Mouse (Mus musculus) embryonic facial prominence, embryonic 11.5 days (tissue): ENCODE data around the gene Mcrip1. TPM values are rescaled to one million over a fixed set of nuclear protein-coding genes. Genes with fewer than 3 reads are reported as not detected.

Experiments used
- ATAC-seq: fragments of 200-750 bp; cut with Nextera tagmentation; replicated peaks from 2 replicates; pipeline ENCODE4 v1.8.0; 2017; ENCODE audit warnings: low read depth; ENCODE audit not compliant: insufficient number of reproducible peaks, low FRiP score, low TSS enrichment
- DNase-seq: peaks from one replicate; pipeline ENCODE4 v3.0.0-alpha.2; 2015; ENCODE audit warnings: low spot score
- H3K27ac ChIP-seq: fragments of 300-500 bp; sonication (generic); replicated peaks from 2 replicates; pipeline ENCODE4 v1.5.1; 2014; ENCODE audit warnings: mild to moderate bottlenecking, low read depth, low read length, control low read depth
- H3K27me3 ChIP-seq: fragments of 300-500 bp; sonication (generic); 2 replicates; pipeline ENCODE4 v1.6.1; 2014; ENCODE audit warnings: mild to moderate bottlenecking, low read length, moderate library complexity, mixed read lengths; ENCODE audit not compliant: control insufficient read depth, insufficient read depth
- H3K36me3 ChIP-seq: fragments of 300-500 bp; sonication (generic); replicated peaks from 2 replicates; pipeline ENCODE4 v1.6.1; 2014; ENCODE audit warnings: low read depth, mild to moderate bottlenecking, low read length, moderate library complexity, mixed read lengths; ENCODE audit not compliant: control insufficient read depth, insufficient read depth
- H3K4me1 ChIP-seq: fragments of 300-500 bp; sonication (generic); 2 replicates; pipeline ENCODE4 v1.6.1; 2014; ENCODE audit warnings: low read length, mixed read lengths; ENCODE audit not compliant: control insufficient read depth, insufficient read depth
- H3K4me2 ChIP-seq: fragments of 300-500 bp; sonication (generic); 2 replicates; pipeline ENCODE4 v1.6.1; 2014; ENCODE audit warnings: low read depth, mild to moderate bottlenecking, control low read depth, low read length, moderate library complexity
- H3K4me3 ChIP-seq: fragments of 300-500 bp; sonication (generic); 2 replicates; pipeline ENCODE4 v1.5.1; 2014; ENCODE audit warnings: low read depth, low read length, control low read depth
- H3K9ac ChIP-seq: fragments of 300-500 bp; sonication (generic); replicated peaks from 2 replicates; pipeline ENCODE4 v1.6.1; 2014; ENCODE audit warnings: mild to moderate bottlenecking, control low read depth, low read length
- H3K9me3 ChIP-seq: fragments of 300-500 bp; sonication (generic); replicated peaks from 2 replicates; pipeline ENCODE4 v1.6.1; 2016; ENCODE audit warnings: mild to moderate bottlenecking, low read length, inconsistent platforms, mixed read lengths; ENCODE audit not compliant: control insufficient read depth
- WGBS: fragments of 180-500 bp; shearing (Covaris S2); extraction: QIAGEN DNeasy Blood & Tissue Kit; methylation state at CpG from one replicate; pipeline ENCODE4 v1.1.7; 2014; 5-methylcytosine and 5-hydroxymethylcytosine counted together
- polyA plus RNA-seq: library from polyadenylated mRNA; unstranded; fragments of >200 nt; fragmentation: Nextera tagmentation; extraction: Ambion mirVana; gene quantifications from 2 replicates; pipeline ENCODE4 v1.2.1, GENCODE M21; 2014

The Mcrip1 gene
- polyA plus RNA-seq, 1 experiment from 2014 or later, result 223 TPM

DNA sequence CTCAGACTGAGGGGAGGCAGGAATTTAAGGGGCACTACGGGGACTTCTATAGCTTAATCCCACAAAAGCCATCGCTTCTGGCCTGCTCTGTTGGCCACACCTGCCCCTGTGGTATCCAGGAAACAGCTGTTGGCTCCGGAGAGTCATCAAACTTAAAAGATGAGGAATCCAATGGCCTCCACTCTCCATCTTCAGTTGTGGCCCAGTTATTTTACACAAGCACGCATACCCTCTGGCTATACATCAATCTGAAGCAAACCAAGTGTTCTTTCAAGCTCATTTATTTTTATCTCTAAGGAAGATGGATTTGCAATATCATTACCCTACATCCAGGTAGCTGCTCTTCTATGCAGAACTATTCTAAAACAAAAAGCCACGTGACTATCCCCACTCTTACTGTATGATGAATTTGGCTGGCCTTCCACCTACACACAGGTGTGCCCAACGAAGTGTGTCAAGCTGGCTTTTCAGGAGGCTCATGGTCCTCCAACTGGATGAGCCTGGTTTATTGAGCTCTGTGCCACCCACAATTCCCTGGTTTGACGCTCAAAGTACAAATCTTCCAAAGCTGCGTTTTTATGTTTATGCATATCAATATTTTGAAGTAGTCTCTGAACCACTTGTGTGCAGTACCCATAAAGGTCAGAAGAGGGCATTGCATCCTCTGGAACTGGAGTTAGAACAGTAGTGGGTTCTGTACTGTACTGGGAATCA, 32.9 kb upstream of the Mcrip1 start:
- ATAC-seq, result no peak
- Histone ChIP-seq H3K9me3 (peaks cover 3% of the 10 kb centered on the region), H3K27me3 (no peaks in the 10 kb centered on the region), H3K4me3 (peak overlapping the region; percentile 94; the same call in 1 of the 2 replicates), H3K4me2 (peak overlapping the region; percentile 90), H3K27ac (peak overlapping the region; percentile 89), H3K36me3 (peaks cover 17% of the 10 kb centered on the region), H3K4me1 (peaks cover 14% of the 10 kb centered on the region), H3K9ac (peak overlapping the region; percentile 95)
- DNase-seq, result peak; percentile 38
- 82% methylated on average over 8 of the region's 8 CpGs for WGBS

DNA sequence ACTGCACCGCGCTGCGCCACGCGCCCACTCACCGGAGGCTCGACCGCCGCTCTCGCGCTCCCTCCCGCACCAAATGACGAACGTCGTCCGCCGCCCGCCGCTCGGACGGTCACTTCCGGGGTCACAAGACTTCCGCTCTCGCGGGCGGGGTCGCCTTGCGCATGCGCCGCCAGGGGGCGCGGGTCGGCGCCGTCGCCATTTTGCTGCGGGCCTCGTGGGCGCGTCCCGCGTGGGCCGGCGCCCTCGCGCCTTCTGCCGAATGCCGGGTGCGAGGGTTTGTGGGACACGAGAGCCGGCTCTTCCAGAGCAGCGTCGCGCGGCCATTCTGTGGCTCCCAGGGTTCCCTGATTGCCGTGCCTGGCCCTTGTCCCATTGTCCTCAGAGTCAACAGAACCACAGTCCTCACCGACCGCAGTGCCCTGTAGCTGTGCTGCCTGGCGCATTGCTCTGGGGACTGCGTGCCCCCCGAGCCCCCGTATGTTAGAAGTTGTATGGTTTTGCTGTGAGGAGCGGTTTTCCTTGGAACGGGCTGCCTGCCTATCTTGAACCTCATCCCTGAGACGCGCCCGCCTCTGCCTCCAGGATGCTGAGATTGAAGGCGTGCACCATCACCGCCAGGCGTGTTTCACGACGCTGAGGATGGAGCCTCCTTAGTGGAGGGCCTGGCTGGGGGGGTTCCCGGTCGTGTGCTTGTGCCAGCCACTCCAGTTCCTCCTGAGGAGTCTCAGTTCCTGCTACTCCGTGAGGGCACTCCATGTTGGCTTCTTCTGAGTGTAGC, 32.2 kb upstream of the Mcrip1 start, which contains the start of gene Arhgdia:
TSS of gene Arhgdia (minus strand) at position 135 of the 778 bp plus-strand sequence.
- peaks cover 14% of the 10 kb centered on the region for H3K4me1 ChIP-seq
- H3K4me2 ChIP-seq, result peak within 1 kb of the TSS; percentile 90
- peak within 1 kb of the TSS; percentile 95 for H3K9ac ChIP-seq
- H3K27me3 ChIP-seq, result no peaks in the 10 kb centered on the region
- peak within 1 kb of the TSS; percentile 89 for H3K27ac ChIP-seq
- no peak; the same call in 1 of the 2 replicates for ATAC-seq
- WGBS, result 6% methylated on average over 61 of the region's 75 CpGs
- peak within 1 kb of the TSS; percentile 94 for H3K4me3 ChIP-seq
- peak; percentile 87 for DNase-seq
- peaks cover 17% of the 10 kb centered on the region for H3K36me3 ChIP-seq
- peaks cover 3% of the 10 kb centered on the region for H3K9me3 ChIP-seq

DNA sequence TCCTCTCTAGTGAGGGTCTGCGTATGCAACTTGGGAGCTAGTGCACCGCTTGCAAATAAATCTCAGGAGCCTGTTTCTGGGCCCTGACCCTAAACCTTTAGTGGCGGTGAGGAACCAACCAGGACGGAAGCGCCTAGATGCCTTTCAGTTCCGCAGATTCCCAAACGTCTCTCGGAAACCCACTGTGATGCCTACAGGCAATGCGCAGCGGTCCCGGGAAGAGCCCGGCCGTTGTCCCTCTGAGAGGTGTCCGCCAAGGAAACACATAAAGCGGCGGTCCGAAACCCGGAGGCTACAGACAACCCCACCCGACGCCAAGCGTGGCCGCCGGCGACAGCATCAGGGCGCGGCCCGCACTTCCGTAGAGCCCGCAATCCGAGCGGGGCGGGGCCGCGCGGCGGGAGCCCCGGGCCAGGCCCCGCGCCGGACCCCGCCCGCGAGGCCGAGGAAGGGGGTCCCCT, 31.4 kb upstream of the Mcrip1 start:
- Histone ChIP-seq H3K9ac (peak overlapping the region; percentile 95), H3K9me3 (peaks cover 3% of the 10 kb centered on the region), H3K36me3 (peaks cover 17% of the 10 kb centered on the region), H3K4me3 (peak overlapping the region; percentile 94), H3K27ac (peak overlapping the region; percentile 89), H3K4me2 (peak overlapping the region; percentile 90), H3K4me1 (peaks cover 14% of the 10 kb centered on the region), H3K27me3 (no peaks in the 10 kb centered on the region)
- ATAC-seq (no peak), DNase-seq (peak; percentile 40)
- under 1% methylated on average over 42 of the region's 44 CpGs for WGBS

DNA sequence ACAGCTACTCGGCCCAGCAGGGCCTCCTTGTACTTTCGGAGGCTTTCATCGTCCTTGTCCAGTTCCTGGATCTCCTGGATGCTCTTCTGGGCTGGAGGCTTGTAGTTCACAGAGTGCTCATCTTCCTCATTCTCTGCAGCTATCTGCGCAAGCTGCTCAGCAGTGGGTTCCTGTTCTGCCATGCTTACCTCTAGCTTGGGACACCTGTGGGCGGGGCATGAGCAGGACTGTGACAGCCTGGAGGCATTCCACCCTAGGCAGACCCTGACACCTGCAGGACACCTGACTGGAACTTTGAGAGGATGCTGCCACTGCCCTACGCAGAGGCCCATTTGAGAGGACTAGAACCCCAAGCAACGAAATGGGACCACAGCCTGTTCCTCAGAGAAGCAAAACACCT, 30.7 kb upstream of the Mcrip1 start:
- peak overlapping the region; percentile 94 for H3K4me3 ChIP-seq
- H3K4me2 ChIP-seq, result peak overlapping the region; percentile 90
- peak overlapping the region; percentile 89; the same call in 1 of the 2 replicates for H3K27ac ChIP-seq
- peaks cover 17% of the 10 kb centered on the region for H3K36me3 ChIP-seq
- peaks cover 3% of the 10 kb centered on the region for H3K9me3 ChIP-seq
- no peaks in the 10 kb centered on the region for H3K27me3 ChIP-seq
- H3K9ac ChIP-seq, result peak overlapping the region; percentile 95
- ATAC-seq (no peak), DNase-seq (no peak)
- WGBS, result 62% methylated on average over 7 of the region's 7 CpGs
- peaks cover 14% of the 10 kb centered on the region for H3K4me1 ChIP-seq

DNA sequence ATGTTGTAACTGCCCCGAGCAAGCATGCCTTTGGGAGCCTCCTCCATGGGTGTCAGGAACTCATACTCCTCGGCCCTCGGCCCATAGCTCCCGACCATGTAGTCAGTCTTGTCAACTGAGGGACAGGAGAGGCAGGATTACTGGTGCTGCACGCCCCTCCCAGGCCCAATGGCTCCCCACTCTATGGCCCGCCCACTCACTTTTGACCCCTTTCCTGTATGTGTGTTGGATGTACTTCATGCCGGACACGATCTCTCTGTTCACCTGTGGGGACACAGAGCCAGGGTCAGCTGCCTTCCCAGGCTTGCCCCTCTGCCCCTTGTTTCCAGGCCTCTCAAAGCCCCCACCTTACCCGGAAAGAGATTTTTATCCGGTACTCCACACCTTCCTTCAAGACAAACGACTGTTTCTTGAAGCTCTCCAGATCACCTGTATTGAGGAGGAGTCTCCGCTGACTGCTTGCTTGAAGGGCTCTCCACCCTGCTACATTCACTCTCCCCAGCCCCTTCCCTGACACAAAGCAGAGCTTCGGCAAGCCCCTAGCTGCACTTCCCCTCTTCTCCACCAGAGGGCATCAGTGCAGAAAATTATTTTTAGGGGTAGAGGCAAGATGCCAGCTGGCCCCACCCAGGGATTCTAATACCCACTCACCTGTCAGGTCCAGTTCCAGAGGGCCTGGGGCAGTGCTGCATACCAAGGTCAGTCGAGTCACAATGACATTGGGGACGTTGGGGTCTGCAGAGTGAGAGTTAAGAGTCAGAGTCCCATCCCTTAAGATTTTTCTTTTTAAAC, 30.0 kb upstream of the Mcrip1 start:
- peaks cover 17% of the 10 kb centered on the region for H3K36me3 ChIP-seq
- H3K4me3 ChIP-seq, result peak overlapping the region; percentile 94
- H3K27ac ChIP-seq, result no peak overlapping the region
- peak overlapping the region; percentile 90 for H3K4me2 ChIP-seq
- peaks cover 14% of the 10 kb centered on the region for H3K4me1 ChIP-seq
- ATAC-seq, result no peak
- H3K9ac ChIP-seq, result peak overlapping the region; percentile 95
- no peaks in the 10 kb centered on the region for H3K27me3 ChIP-seq
- H3K9me3 ChIP-seq, result peaks cover 3% of the 10 kb centered on the region
- 61% methylated on average over 15 of the region's 15 CpGs for WGBS
- peak; percentile 93 for DNase-seq

DNA sequence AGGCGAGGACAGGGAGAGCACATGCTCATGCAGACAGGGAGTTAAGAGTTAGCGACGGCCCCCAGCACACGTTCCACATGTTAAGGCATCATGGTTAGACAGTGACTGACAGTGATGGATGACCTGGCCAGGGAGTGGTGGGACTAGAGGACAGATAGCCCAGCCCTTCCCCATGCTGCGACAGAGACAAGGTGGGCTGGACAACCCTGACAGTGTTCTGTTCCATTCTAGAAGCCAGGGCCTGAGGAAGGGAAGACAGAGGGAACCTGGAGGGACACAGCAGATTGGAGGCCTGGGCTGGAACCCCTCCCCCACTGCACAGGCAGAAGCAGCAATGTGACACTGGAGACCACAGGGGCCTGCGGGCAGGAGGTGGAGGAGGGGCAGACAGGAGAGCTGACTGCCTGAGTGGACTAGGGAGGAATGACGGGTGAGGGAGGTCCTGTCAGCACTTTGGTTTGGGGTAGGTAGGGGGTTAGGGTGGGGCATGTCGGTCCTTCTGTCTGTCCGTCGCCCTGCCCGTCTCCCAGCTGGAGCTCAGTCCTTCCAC, 29.2 kb upstream of the Mcrip1 start:
- H3K4me2 ChIP-seq, result no peak overlapping the region
- DNase-seq (no peak), ATAC-seq (no peak)
- 77% methylated on average over 11 of the region's 11 CpGs for WGBS
- no peaks in the 10 kb centered on the region for H3K27me3 ChIP-seq
- no peaks in the 10 kb centered on the region; the same call in 1 of the 2 replicates for H3K9me3 ChIP-seq
- peaks cover 14% of the 10 kb centered on the region for H3K36me3 ChIP-seq
- no peak overlapping the region for H3K4me3 ChIP-seq
- peak overlapping the region; percentile 13; the same call in 1 of the 2 replicates for H3K9ac ChIP-seq
- H3K4me1 ChIP-seq, result peaks cover 14% of the 10 kb centered on the region
- H3K27ac ChIP-seq, result no peak overlapping the region

DNA sequence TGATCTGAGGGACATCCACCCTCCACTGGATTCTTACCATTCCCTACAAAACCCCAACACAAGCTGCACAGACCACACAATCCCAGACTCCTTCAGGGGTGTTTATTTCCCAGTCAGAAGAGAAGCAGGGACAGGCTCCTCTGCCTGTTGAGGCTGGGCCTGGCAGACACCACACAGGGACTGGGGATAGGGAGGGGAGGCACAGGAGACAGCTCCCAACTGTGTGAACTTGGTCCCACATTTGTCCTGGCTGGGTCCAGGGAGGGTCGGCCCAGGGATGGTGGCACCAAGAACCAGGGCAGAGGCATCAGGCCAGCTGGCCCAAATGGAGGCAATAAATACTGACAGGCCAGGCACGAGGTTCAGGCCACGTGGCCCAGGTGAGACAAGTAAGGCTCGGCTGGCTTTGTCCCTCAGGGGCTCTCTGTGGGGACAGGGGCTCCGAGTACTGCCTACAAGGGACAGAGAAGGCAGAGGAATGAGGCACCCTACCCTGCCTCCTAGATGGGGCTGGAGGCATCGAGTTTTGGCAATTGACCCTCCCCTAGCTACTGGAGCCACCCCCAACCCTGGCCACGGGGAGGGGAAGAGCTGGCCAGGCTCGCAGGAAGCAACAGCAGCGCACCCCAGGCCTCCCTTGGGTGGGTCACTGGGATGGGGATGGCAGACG, 28.6 kb upstream of the Mcrip1 start:
- no peak for ATAC-seq
- Histone ChIP-seq H3K36me3 (peaks cover 14% of the 10 kb centered on the region), H3K9ac (no peak overlapping the region), H3K27me3 (no peaks in the 10 kb centered on the region), H3K4me2 (no peak overlapping the region), H3K4me3 (no peak overlapping the region), H3K27ac (no peak overlapping the region), H3K4me1 (peaks cover 14% of the 10 kb centered on the region), H3K9me3 (no peaks in the 10 kb centered on the region)
- WGBS, result 86% methylated on average over 10 of the region's 10 CpGs
- DNase-seq, result no peak
